Mouse (Mus musculus) megakaryocyte, adult 5-6 weeks (primary cell): ENCODE measurements around the gene Cnnm1. TPM values are rescaled to one million over a fixed set of nuclear protein-coding genes. Genes with fewer than 3 reads are reported as not detected.

Experiments used
- ATAC-seq: 2 replicates; pipeline ENCODE4 v1.8.0; 2016; ENCODE audit warnings: mild to moderate bottlenecking, inconsistent platforms; ENCODE audit not compliant: poor library complexity, severe bottlenecking
- total RNA-seq, 2 experiments: library from RNA; stranded (forward) in 1 of 2; stranded (reverse) in 1 of 2; fragments of 153-499, 151-499 nt in 1 of 2; fragments of 221-1000, 200-1000 nt in 1 of 2; gene quantifications; 2 replicates each; pipeline versions ENCODE4 v1.2.3 to v1.2.4; 2015 to 2017

The Cnnm1 gene
- total RNA-seq, 2 experiments from 2014 or later: 0.02 TPM; not detected in 1

DNA sequence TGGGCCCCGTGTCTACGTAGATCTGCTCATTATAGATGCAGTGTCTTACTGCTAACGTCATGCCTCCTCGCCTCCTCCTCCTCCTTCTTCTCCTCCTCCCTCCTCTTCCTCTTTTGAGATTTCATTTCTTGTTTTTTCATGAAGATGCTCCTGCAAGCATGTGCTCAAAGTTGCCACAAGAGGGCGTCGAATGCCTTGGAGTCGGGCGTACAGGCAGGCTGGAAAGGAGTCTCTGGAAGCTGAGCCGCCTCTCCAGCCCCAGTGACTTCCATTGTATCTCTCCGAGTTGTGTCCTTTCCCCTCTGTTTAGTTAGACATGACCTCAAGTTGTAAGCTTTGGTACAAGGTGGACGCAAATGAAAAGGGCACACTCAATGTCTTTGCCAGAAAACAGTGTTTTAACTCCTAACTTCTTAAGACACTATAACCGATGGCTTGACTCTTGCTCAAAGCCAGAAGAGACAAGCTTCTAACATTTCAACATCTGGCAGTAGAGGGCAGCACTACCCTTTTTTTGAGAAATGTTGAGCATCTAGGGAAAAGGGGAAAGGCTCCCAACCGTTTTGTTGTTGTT, 90.0 kb downstream of the Cnnm1 start:
- peak; percentile 97 for ATAC-seq

DNA sequence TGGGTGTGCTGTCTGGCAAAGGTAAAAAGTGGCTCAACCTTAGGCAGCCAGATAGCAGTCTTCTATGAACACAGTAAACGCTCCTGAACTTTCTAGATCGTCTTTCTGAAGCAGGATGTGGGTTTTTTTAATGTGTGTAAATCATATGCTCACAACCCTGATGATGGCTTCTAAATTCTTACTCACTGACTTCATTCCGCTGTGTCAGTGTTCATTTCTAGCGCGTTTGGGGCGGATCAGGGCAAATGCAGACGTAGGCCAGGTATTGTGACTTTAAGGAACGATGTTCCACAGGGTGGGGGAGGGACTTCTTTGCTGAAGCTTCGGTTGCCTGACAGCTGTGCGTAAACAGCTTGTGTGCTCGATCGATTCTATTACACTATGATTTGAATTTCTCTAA, 90.7 kb downstream of the Cnnm1 start:
- ATAC-seq: peak; percentile 14; the same call in 1 of the 2 replicates

DNA sequence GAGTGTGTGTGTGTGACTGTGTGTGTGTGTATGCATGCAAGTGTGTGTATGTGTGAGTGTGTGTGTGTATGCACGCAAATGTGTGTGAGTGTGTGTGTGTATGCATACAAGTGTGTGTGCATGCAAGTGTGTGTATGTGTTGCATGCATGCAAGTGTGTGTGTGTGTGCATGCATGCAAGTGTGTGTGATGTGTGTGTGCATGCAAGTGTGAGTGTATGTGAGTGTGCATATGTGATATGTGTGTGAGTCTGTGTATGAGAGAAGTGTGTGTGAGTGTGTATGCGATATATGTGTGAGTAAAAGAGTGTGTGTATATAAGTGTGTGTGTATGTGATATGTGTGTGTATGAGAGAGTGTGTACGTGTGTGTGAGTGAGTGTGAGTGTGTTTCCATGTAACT, 95.1 kb downstream of the Cnnm1 start:
- ATAC-seq: no peak

DNA sequence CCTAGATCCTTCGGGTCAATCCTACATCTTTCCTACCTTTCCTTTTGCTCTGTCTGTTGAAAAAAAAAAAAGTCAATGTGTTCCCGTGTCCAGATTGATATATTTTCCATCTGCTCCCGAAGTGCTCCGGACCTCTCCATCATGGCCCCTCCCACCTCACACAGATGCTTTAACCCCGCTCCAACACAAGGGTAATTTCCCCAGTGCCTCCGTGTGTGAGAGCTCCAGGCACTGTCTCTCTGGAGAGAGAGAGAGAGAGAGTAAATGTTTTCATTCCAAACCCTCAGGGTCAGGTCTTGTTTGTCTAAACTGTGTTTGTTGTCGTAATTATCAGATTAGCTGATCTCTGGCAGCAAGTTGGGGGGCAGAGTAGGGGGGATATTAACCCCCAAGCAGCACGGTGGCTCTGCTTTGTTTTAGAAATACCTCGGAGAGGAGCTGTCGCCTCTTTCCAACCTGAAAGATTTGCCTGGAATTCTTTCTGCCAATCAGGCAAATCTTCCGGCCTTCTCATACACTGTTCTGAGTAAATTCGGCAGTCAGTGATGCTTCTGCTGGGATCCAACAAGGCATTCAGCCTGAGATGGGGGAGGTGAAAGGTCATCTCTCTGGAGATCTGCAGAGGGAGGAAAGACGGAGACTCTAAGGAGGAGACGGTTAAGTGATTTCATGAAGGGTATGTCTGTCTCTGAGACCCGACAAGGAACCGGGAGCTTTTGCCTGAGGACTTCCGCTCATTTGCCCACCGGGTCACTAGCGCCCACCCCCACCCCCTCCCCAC, 106.3 kb downstream of the Cnnm1 start:
- ATAC-seq: no peak

Other genes starting within 250 kb of the Cnnm1 start
- not detected in 2 replicates for gene Hpse2, start 52.1 kb upstream of the Cnnm1 start, total RNA-seq (2015)
- gene Hpse2, start 52.1 kb upstream of the Cnnm1 start, total RNA-seq (2017): not detected in 2 replicates
- gene Got1, start 84.2 kb downstream of the Cnnm1 start, total RNA-seq (2015): 7.5 and 9.0 TPM in 2 replicates
- 4.1 and 5.0 TPM in 2 replicates for gene Got1, start 84.2 kb downstream of the Cnnm1 start, total RNA-seq (2017)
- gene Nkx2-3, start 171.9 kb downstream of the Cnnm1 start, total RNA-seq (2015): not detected in 2 replicates
- gene Nkx2-3, start 171.9 kb downstream of the Cnnm1 start, total RNA-seq (2017): not detected in 2 replicates
- 21.0 and 25.0 TPM in 2 replicates for gene Slc25a28, start 234.4 kb downstream of the Cnnm1 start, total RNA-seq (2015)
- 33.5 and 33.6 TPM in 2 replicates for gene Slc25a28, start 234.4 kb downstream of the Cnnm1 start, total RNA-seq (2017)
- gene Entpd7, start 249.2 kb downstream of the Cnnm1 start, total RNA-seq (2015): 16.6 and 17.8 TPM in 2 replicates
- gene Entpd7, start 249.2 kb downstream of the Cnnm1 start, total RNA-seq (2017): 7.4 and 7.7 TPM in 2 replicates